Mouse (Mus musculus) CD4-positive helper T cell, adult 2 months (primary cell): ENCODE data around the gene D130043K22Rik.
A peak's percentile ranks its signal among the peaks of the same experiment; 100 is the strongest.

ENCODE experiments used
- DNase-seq: peaks from one replicate; pipeline ENCODE4 v3.0.0-alpha.2; 2012; ENCODE audit warnings: low read depth, missing footprints, low spot score

Gene D130043K22Rik

DNA sequence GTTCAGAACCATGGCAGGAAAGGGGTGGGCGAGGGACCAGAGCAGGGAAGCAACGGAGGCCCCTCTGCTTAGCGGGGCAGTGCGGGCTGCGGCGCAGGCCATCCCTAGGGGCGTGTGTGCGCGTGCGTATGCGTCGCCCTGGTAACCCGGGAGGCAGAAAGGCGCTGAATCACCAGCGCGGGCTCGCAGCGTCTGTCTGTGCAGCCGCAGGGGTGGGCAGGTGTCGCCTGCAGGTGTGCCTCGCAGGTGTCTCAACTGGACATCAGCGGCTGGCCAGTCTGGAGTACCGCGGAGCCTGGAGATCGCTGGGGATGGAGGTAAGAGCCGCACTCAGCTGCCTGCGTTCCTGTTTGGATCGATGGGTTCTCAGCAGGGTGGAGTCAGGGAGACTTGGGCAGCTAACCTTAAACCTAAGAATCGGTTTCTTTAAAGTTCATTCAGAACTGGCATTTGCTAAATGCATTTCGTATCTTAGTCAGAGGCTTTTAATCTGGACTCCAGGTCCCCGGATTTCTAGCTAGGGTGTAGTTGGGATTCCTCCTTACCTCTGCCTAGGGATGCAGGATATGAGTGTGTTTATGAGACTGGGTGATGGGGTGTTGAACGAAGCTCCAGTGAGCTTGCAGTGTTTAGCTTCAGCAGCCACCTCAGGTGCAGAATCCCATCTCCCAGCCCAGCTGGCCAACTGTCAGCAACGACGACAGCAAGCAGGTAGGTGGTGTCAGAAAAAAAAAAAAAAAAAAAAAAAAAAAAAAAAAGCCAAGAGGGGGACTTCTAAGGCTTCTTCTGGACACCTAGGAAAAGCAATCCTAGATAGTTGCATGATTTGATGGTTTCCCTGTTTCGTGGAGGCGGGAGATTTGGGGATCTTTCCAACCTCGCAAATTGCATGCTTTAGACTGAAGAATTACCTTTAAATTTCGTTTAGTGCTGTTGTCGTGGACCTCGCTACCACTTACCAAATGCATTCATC lies at the start of gene D130043K22Rik:
Gene D130043K22Rik, plus strand, starts transcription at position 153 of the 973 bp plus-strand sequence.
- DNase-seq: no peak

- DNase-seq: no peak
Measured at GRCm38 (mm10) chr13:24798686-24799085, 46.2 kb upstream of the D130043K22Rik start.

- no peak for DNase-seq
Measured at GRCm38 (mm10) chr13:24799378-24799777, 45.6 kb upstream of the D130043K22Rik start.

- DNase-seq: peak; percentile 52
Measured at GRCm38 (mm10) chr13:24799925-24800673, 44.8 kb upstream of the D130043K22Rik start.

DNA sequence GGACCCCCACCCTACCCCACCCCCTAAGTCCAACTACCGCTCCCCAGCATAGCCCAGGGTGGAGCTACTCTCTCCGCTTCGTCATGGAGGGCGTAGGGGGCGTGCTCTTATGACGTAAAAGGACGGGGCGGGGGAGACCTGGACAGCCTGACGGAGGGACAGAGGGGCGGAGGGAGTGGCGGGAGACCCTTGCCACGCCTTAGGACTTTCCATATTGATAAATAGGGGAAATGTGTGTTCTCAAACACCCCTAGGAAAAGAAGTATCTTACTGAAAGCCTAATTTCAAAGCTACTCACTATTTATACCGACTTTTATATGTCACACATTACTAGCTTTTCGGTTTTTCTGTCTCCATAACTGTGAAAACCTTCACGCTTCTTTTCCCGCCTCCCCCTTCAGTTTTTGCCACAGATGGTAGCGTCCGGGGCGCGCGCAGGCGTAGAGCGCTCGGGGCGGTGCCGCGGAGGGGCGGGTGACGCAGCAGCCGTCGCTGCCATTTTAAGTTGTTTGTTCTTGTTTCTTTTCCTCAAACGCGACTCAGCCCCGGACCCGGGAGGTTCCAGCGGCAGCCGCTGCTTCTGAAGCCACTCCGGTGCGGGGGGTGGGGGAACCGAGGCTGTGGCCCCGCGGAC lies 44.1 kb upstream of the D130043K22Rik start:
- DNase-seq: peak; percentile 97

- peak; percentile 81 for DNase-seq
Measured at GRCm38 (mm10) chr13:24801308-24801921, 43.5 kb upstream of the D130043K22Rik start, which contains the start of gene BC005537. Gene BC005537, plus strand, starts transcription at chr13:24801657.

- DNase-seq: peak; percentile 56
Measured at GRCm38 (mm10) chr13:24802131-24802691, 42.7 kb upstream of the D130043K22Rik start.

GRCm38 (mm10) chr13:24803196-24803595 lies 41.7 kb upstream of the D130043K22Rik start:
- DNase-seq: no peak

DNA sequence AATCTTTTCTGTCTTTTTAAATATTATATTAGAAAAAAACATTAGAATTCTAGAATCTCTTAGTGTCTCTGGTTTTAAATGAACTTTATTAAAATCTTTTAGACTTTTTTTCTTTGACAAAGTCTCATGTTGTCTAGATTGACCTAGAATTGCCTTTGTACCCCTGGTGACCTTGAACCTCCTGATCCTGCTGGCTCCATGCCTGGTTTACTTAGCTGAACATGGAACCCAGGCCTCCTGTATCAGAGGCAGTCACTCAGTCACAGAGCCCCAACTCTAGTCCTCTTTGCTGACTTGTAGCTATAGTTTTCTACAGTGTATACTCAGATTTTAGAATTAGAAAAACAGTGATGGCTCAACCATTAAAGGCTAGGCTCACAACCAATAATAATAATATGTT lies 38.9 kb upstream of the D130043K22Rik start:
- no peak for DNase-seq

DNA sequence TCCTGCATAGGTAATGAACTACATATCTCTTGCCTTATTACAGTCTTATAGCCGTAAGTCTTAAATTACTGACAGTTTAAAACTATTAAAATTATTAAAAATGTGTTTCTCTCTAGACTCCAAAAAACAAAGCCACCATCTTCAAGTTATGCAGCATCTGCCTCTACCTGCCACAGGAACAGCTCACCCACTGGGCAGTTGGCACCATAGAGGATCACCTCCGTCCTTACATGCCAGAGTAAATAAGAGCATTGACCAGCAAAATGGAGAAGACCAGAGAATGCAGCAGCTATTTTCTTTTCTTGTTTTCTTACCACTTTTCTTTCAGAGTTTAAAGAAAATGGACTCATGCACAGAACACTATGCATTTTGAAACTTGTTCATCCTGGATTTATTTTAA lies 32.4 kb upstream of the D130043K22Rik start:
- no peak for DNase-seq

GRCm38 (mm10) chr13:24814616-24815015 lies 30.3 kb upstream of the D130043K22Rik start:
- DNase-seq: no peak

GRCm38 (mm10) chr13:24816125-24817092 lies 28.5 kb upstream of the D130043K22Rik start:
- DNase-seq: no peak

DNA sequence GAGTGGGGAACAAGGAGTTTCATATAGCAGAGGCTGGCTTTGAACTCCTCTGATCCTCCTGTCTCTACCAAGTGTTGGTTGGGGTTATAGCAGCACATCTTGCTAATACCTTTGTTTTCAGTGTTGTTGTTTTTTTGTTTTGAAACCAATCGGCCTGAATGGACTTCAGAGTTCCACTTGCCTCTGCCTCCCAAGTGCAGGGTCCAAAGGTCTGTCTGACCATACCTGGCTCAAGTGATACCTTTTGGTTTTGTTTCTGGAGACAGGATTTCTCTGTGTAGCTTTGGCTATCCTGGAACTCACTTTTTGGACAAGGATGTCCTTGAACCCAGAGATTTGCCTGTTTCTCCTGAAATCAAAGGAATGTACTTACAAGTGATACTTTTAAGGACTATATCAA lies 25.0 kb upstream of the D130043K22Rik start:
- no peak for DNase-seq

- no peak for DNase-seq
Measured at GRCm38 (mm10) chr13:24822663-24823343, 22.1 kb upstream of the D130043K22Rik start.

GRCm38 (mm10) chr13:24824647-24825046 lies 20.3 kb upstream of the D130043K22Rik start:
- DNase-seq: no peak

DNA sequence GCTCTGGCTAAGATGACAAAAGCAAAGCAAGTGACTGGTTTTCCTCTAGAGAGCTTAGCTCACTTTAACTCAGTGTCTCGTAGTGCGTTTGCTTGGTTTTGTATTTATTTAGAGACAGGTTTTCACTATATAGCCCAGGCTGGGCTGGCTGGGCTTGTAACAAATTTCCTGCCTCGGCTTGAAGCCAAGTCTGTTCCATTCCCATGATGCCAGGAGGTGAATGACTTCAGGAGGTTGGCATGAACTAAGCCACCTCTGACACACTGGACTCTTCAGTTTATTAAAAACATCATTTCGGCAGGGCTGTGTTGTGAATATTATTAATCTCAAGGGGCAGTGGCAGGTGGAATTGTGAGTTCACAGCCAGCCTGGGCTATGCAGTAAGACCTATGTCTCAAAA lies 19.3 kb upstream of the D130043K22Rik start:
- DNase-seq: no peak

- no peak for DNase-seq
Measured at GRCm38 (mm10) chr13:24826116-24826515, 18.8 kb upstream of the D130043K22Rik start.

DNA sequence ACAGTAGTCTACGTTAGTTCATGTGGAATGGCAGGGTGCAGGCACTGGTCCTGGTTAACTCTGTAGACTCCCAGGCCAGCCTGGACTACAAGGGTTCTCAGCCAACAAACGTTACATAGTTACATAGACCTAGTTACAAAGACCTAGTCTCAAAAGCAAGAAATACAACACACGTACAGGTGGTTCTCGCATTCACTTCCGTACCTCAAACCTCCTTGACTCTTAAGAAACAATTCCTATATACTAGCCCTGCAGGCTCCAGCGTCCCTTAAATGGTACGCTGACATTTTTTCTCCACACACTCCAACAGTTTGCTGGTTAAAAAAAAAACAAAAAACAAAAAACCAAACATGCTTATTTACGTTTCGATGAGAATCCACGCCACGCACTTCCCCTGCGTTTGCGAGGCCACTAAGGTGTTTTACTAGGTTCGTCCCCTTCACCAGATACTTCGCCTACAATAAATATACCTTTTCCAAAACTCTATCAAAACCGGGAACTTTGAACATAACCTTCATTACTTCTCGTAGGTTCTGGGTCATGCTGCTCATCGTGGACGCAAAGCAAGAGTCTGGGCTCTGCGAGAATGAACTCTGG lies 14.1 kb upstream of the D130043K22Rik start:
- no peak for DNase-seq
